Mouse (Mus musculus): ENCODE measurements around the gene Jakmip3. TPM values are rescaled to one million over a fixed set of nuclear protein-coding genes. Genes with fewer than 3 reads are reported as not detected.

Jakmip3 gene
- total RNA-seq, 2 experiments from 2014 or later: 42.1 to 42.6 TPM

Other genes with a start within 250 kb of the Jakmip3 start
- 100 to 1,000 TPM; 100 to 103 TPM for gene Ppp2r2d, start 94.7 kb upstream of the Jakmip3 start, total RNA-seq (2021)
- 10 to 100 TPM; 30.9 to 31.1 TPM for gene Mapk1ip1, start 94.5 kb upstream of the Jakmip3 start, total RNA-seq (2021)
- 10 to 100 TPM; 57.0 to 58.0 TPM for gene Bnip3, start 31.2 kb upstream of the Jakmip3 start, total RNA-seq (2021)
- 100 to 1,000 TPM; 101 to 108 TPM for gene Dpysl4, start 145.3 kb downstream of the Jakmip3 start, total RNA-seq (2021)

All from left cerebral cortex, postnatal 4 days (tissue).